In the genomic region with DNA sequence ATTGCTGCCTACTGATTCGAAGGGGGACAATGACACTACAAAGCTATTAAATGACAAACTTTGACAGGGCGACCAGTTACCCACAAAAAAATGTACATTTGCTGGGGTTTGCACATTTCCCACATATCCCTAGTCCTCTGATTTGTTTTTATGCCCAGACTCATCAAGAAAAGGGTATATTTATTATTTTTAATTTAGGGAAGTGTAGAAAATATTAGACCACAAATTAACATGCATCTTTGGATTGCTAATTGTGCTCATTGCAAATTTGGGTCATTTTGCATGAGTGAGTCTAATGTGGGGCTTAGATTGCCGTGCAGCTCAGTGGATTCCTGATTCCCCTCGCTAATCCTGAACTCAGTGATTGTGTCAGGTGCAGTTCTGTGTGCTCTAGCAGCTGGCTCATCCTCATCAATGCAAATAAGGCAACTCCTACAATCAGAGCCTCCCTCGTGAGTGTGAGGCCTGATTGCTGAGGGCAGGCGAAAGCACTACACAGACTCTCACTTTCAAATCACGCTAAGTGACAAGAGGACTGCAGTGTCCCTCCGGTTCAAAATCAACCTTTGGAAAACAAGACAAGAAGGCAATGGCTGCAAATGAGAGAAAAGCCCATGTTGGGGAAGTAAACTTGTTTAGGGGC, we compare ENCODE assay signal across 9 mouse cellular contexts.
DNase-seq lines count a peak whose midpoint lies in the region; ATAC-seq lines count a peak whose summit lies in the region.
"Had no signal": no experiment of that assay in that cellular context is flagged by ENCODE, and none has a peak within 500 bp of the region (broad histone marks: within the 10 kb centered on the region; RNA-seq: fewer than 3 reads in every experiment).

No protein-coding gene starts in this region.

- no peak overlapping the region for H3K4me3 ChIP-seq in forebrain, embryonic 12.5 days (replicated peaks)

- H3K27me3 ChIP-seq in forebrain, embryonic 12.5 days = no peaks in the 10 kb centered on the region

- no peaks in the 10 kb centered on the region for H3K36me3 ChIP-seq in forebrain, embryonic 12.5 days (replicated peaks)

- WGBS in forebrain, embryonic 12.5 days = 15% methylated on average over 8 of the region's 8 CpGs

- ATAC-seq in forebrain, embryonic 12.5 days (ENCODE audit: low FRiP score) = peak; percentile 85

- H3K27ac ChIP-seq in forebrain, embryonic 12.5 days = peak overlapping the region; percentile 96
- H3K27ac ChIP-seq: liver, embryonic 14.5 days had no signal

- H3K4me1 ChIP-seq in forebrain, embryonic 12.5 days = peaks cover 60% of the 10 kb centered on the region

- DNase-seq in right cerebral cortex, postnatal 25 days = peak; percentile 34
- DNase-seq in right cerebral cortex, postnatal 14 days = no peak
- DNase-seq in layer of hippocampus, postnatal 10 days (ENCODE audit: low spot score in 2 of 2) = peak; percentile 42 to 54
- peak; percentile 97 for DNase-seq in retina, postnatal 1 day
- no peak for DNase-seq in adipocyte (ENCODE audit: low spot score)
- no peak for DNase-seq in thymus, postnatal 14 days
- no peak for DNase-seq in spleen, adult 18-20 months

- H3K9ac ChIP-seq in forebrain, embryonic 12.5 days = peak overlapping the region; percentile 36; the same call in 1 of the 2 replicates
- H3K9ac ChIP-seq: liver, embryonic 14.5 days had no signal

- H3K9me3 ChIP-seq in forebrain, embryonic 12.5 days = no peaks in the 10 kb centered on the region

- peak overlapping the region; percentile 39 for H3K4me2 ChIP-seq in forebrain, embryonic 12.5 days

Comparison
In these comparisons a context has a peak if more than half of its experiments do, and no peak if none do; other contexts are left out.
1. DNase-seq: peak in right cerebral cortex, postnatal 25 days (single experiment), layer of hippocampus, postnatal 10 days (2 of 2) and retina, postnatal 1 day (single experiment); none in right cerebral cortex, postnatal 14 days (single experiment), adipocyte (single experiment), thymus, postnatal 14 days (single experiment) and spleen, adult 18-20 months (0 of 2).